ENCODE assay signal across 8 mouse cellular contexts in genomic region chr5:108726557-108727248, GRCm38 (mm10). TPM values are rescaled to one million over a fixed set of nuclear protein-coding genes. Genes with fewer than 3 reads are reported as not detected.
DNase-seq lines count a peak whose midpoint lies in the region; ATAC-seq and TF ChIP-seq lines count a peak whose summit lies in the region.

No protein-coding gene starts in this region.

- H3K27ac ChIP-seq in testis, adult 2 months (ENCODE audit: control insufficient read depth, insufficient read depth, low read depth, low read length) = no peak overlapping the region
- H3K27ac ChIP-seq in gastrocnemius, adult 2 months = no peak overlapping the region

- H3K36me3 ChIP-seq in testis, adult 2 months (ENCODE audit: control insufficient read depth, insufficient read depth, low read length) = no peaks in the 10 kb centered on the region; the same call in 1 of the 2 replicates

- H3K4me1 ChIP-seq in testis, adult 2 months (ENCODE audit: control insufficient read depth, insufficient read depth, low read length) = no peaks in the 10 kb centered on the region

- H3K27me3 ChIP-seq in testis, adult 2 months (ENCODE audit: control insufficient read depth, insufficient read depth, low read length) = no peaks in the 10 kb centered on the region

- intact Hi-C loops in gastrocnemius, adult 2 months (cut with DNase I) = loop anchor here (1.0 to 10.0 kb wide), 3 partner anchors 34 to 300 kb away; partner anchors contain the start of genes Fgfrl1 and Slc26a1

- peak; percentile 97 for ATAC-seq in common myeloid progenitor, adult 5-6 weeks (replicated peaks; ENCODE audit: low read depth, poor library complexity, severe bottlenecking)
- ATAC-seq in megakaryocyte progenitor cell, adult 5-6 weeks (replicated peaks; ENCODE audit: poor library complexity) = peak; percentile 98

- no peak overlapping the region for H3K4me3 ChIP-seq in testis, adult 2 months (ENCODE audit: control insufficient read depth, low read depth, low read length)
- no peak overlapping the region for H3K4me3 ChIP-seq in gastrocnemius, adult 2 months

- TF ChIP-seq POLR2A in testis, adult 2 months (IDR thresholded peaks at IDR 0.05; ENCODE audit: control insufficient read depth, low read depth, low read length) = no peak

- no peak for DNase-seq in testis, postnatal 14 days (ENCODE audit: low spot score)
- peak; percentile 73 for DNase-seq in gastrocnemius, adult 2 months
- peak; percentile 51 for DNase-seq in induced T-regulatory cell, adult 2 months (ENCODE audit: low read depth)
- peak; percentile 57 to 68 for DNase-seq in left cerebral cortex, adult 8-10 months (ENCODE audit: low spot score in 2 of 2)
- peak; percentile 70 for DNase-seq in right cerebral cortex, postnatal 4 days

- peak; percentile 69; the same call in 1 of the 2 replicates for TF ChIP-seq CTCF in testis, adult 2 months (IDR thresholded peaks at IDR 0.05; ENCODE audit: control insufficient read depth, insufficient read depth, insufficient replicate concordance, low read depth, low read length)
- peak; percentile 95; the same call in 1 of the 2 replicates for TF ChIP-seq CTCF in gastrocnemius, adult 2 months (IDR thresholded peaks at IDR 0.05)

RNA-seq across cellular contexts. Expression of gene Fgfrl1, which starts 34.5 kb away (rescaled TPM):
- 28.9 and 34.7 TPM in 2 replicates for polyA plus RNA-seq in testis, adult 2 months (2012; rRNA removed)
- 1.6 and 3.7 TPM in 2 replicates for total RNA-seq in common myeloid progenitor, adult 5-6 weeks (2017)
- total RNA-seq in gastrocnemius, adult 2 months (2021) = 10 to 100 TPM; 18.0 to 45.2 TPM
- total RNA-seq in left cerebral cortex, adult 8-10 months (2022) = 10 to 100 TPM; 18.0 to 28.3 (median 25.3) TPM
- total RNA-seq in megakaryocyte progenitor cell, adult 5-6 weeks (2015) = 1.7 TPM in 2 replicates
- total RNA-seq in megakaryocyte progenitor cell, adult 5-6 weeks (2017) = 2.3 and 2.7 TPM in 2 replicates

RNA-seq across cellular contexts. Expression of gene Rnf212, which starts 48.1 kb away (rescaled TPM):
- 11.6 and 16.4 TPM in 2 replicates for polyA plus RNA-seq in testis, adult 2 months (2012; rRNA removed)
- 0.78 TPM in 1 of 2 replicates, not detected in the other for total RNA-seq in common myeloid progenitor, adult 5-6 weeks (2017)
- not detected for total RNA-seq in gastrocnemius, adult 2 months (2021)
- total RNA-seq in left cerebral cortex, adult 8-10 months (2022) = not detected
- total RNA-seq in megakaryocyte progenitor cell, adult 5-6 weeks (2015) = not detected in 2 replicates
- total RNA-seq in megakaryocyte progenitor cell, adult 5-6 weeks (2017) = 0.79 TPM in 1 of 2 replicates, not detected in the other

RNA-seq across cellular contexts. Expression of gene Slc26a1, which starts 51.3 kb away (rescaled TPM):
- polyA plus RNA-seq in testis, adult 2 months (2012; rRNA removed) = 0.04 and 0.09 TPM in 2 replicates
- total RNA-seq in common myeloid progenitor, adult 5-6 weeks (2017) = 3.9 and 5.1 TPM in 2 replicates
- total RNA-seq in gastrocnemius, adult 2 months (2021) = not detected
- total RNA-seq in left cerebral cortex, adult 8-10 months (2022) = 1 to 10 TPM; 1.0 to 1.3 (median 1.1) TPM
- total RNA-seq in megakaryocyte progenitor cell, adult 5-6 weeks (2015) = 2.0 and 2.1 TPM in 2 replicates
- 0.75 and 1.5 TPM in 2 replicates for total RNA-seq in megakaryocyte progenitor cell, adult 5-6 weeks (2017)

RNA-seq across cellular contexts. Expression of gene Dgkq, which starts 57.2 kb away (rescaled TPM):
- polyA plus RNA-seq in testis, adult 2 months (2012; rRNA removed) = 4.7 and 4.8 TPM in 2 replicates
- total RNA-seq in common myeloid progenitor, adult 5-6 weeks (2017) = 6.2 and 12.8 TPM in 2 replicates
- 1 to 10 TPM; 3.9 to 4.6 TPM for total RNA-seq in gastrocnemius, adult 2 months (2021)
- 10 to 100 TPM; 47.3 to 67.4 (median 51.3) TPM for total RNA-seq in left cerebral cortex, adult 8-10 months (2022)
- total RNA-seq in megakaryocyte progenitor cell, adult 5-6 weeks (2015) = 4.2 and 4.8 TPM in 2 replicates
- total RNA-seq in megakaryocyte progenitor cell, adult 5-6 weeks (2017) = 4.2 and 8.2 TPM in 2 replicates
